Mouse (Mus musculus) liver, adult 2 months (tissue): ENCODE measurements around the gene Slc25a22. TPM values are rescaled to one million over a fixed set of nuclear protein-coding genes. Genes with fewer than 3 reads are reported as not detected.

Experiments used
- DNase-seq: peaks from one replicate; pipeline ENCODE4 v3.0.0-alpha.2; 2011; ENCODE audit warnings: low read depth, low spot score; ENCODE audit errors: extremely low read depth
- H3K27ac ChIP-seq: fragments of 200-500 bp; replicated peaks from 2 replicates; pipeline ENCODE4 v1.5.1; 2012; ENCODE audit warnings: low read depth, mild to moderate bottlenecking, control low read depth, inconsistent platforms, low read length; ENCODE audit not compliant: insufficient read depth
- H3K27me3 ChIP-seq: fragments of 200-500 bp; 2 replicates; pipeline ENCODE4 v1.6.1; 2012; ENCODE audit warnings: mild to moderate bottlenecking, moderate library complexity, low read length, inconsistent platforms; ENCODE audit not compliant: control insufficient read depth, insufficient read depth
- H3K36me3 ChIP-seq: fragments of 200-500 bp; 2 replicates; pipeline ENCODE4 v1.6.1; 2012; ENCODE audit warnings: low read length, inconsistent platforms; ENCODE audit not compliant: control insufficient read depth, insufficient read depth
- H3K4me1 ChIP-seq: fragments of 200-500 bp; 2 replicates; pipeline ENCODE4 v1.6.1; 2011; ENCODE audit warnings: low read length; ENCODE audit not compliant: control insufficient read depth, insufficient read depth
- H3K4me3 ChIP-seq: fragments of 200-500 bp; 2 replicates; pipeline ENCODE4 v1.5.1; 2011; ENCODE audit warnings: low read depth, mild to moderate bottlenecking, control low read depth, low read length, moderate library complexity; ENCODE audit not compliant: insufficient read depth
- H3K79me2 ChIP-seq: fragments of 200-500 bp; 2 replicates; pipeline ENCODE4 v1.6.1; 2012; ENCODE audit warnings: inconsistent platforms, mild to moderate bottlenecking, low read length, moderate library complexity; ENCODE audit not compliant: control insufficient read depth, insufficient read depth
- H3K9ac ChIP-seq: fragments of 200-500 bp; 2 replicates; pipeline ENCODE4 v1.6.1; 2012; ENCODE audit warnings: low read depth, mild to moderate bottlenecking, control low read depth, inconsistent platforms, low read length
- CTCF ChIP-seq: fragments of 200-500 bp; IDR thresholded peaks from 2 replicates; pipeline ENCODE4 v1.5.1; 2011; ENCODE audit warnings: low read depth, low read length, control low read depth
- POLR2A ChIP-seq: fragments of 200-500 bp; IDR thresholded peaks from 2 replicates; pipeline ENCODE4 v1.6.1; 2011; ENCODE audit warnings: low read length, control low read depth; ENCODE audit not compliant: insufficient read depth; ENCODE audit errors: extremely low read depth
- WGBS: fragments of 180-500 bp; shearing (Covaris S2); methylation state at CpG from one replicate; pipeline ENCODE4 v1.1.7; 2018; 5-methylcytosine and 5-hydroxymethylcytosine counted together
- polyA plus RNA-seq: library from polyadenylated mRNA; depleted of rRNA; stranded (reverse); fragments of >200 nt; gene quantifications from 2 replicates; pipeline ENCODE4 v1.2.3, GENCODE M21; 2012
- total RNA-seq: library from RNA; depleted of rRNA; stranded (reverse); fragments of >200 nt; gene quantifications from 2 replicates; pipeline ENCODE4 v1.2.3, GENCODE M21; 2014

The Slc25a22 gene
- total and polyA plus RNA-seq, 2 experiments, result 26.1 to 345 TPM

DNA sequence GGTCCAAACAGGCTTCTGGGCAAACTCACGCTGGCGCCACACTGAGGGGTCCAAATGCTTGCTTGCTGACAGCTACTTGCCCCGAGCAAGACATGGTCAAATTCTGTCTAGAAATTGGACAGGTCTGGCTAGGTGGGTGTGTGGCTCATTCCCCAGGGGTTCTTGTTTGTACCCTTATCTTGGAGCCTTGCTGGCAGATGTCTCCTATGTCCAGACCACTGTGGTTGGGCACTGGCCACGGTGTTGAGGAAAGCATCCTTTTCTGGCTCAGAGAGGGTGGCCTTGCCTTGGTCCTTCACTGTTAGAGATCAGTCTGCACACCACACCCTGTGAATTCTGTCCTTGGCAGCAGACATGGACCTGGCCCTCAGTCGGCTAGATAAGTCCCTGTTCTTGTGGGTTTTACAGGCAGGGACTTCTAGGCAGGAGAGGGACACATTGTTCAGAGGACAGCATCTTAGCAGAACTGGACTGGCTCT is 40.6 kb upstream of the Slc25a22 start:
- Histone ChIP-seq H3K79me2 (peaks cover 39% of the 10 kb centered on the region), H3K4me1 (peaks cover 30% of the 10 kb centered on the region), H3K36me3 (no peaks in the 10 kb centered on the region), H3K9ac (0 out of 2 replicates have a peak overlapping the region, but pooled peaks have one; percentile 6), H3K4me3 (no peak overlapping the region), H3K27ac (0 out of 2 replicates have a peak overlapping the region, but pooled peaks have one; percentile 92), H3K27me3 (no peaks in the 10 kb centered on the region)
- TF ChIP-seq CTCF (no peak), POLR2A (no peak)
- no peak for DNase-seq
- WGBS, result 55% methylated on average over 5 of the region's 5 CpGs

GRCm38 (mm10) chr7:141477578-141478269 is 40.0 kb upstream of the Slc25a22 start:
- Histone ChIP-seq H3K27ac (peak overlapping the region; percentile 92), H3K4me1 (peaks cover 31% of the 10 kb centered on the region), H3K27me3 (no peaks in the 10 kb centered on the region), H3K9ac (peak overlapping the region; percentile 39), H3K79me2 (peaks cover 37% of the 10 kb centered on the region), H3K4me3 (no peak overlapping the region), H3K36me3 (no peaks in the 10 kb centered on the region)
- WGBS, result 30% methylated on average over 4 of the region's 4 CpGs
- no peak for DNase-seq
- TF ChIP-seq CTCF (no peak), POLR2A (no peak)

DNA sequence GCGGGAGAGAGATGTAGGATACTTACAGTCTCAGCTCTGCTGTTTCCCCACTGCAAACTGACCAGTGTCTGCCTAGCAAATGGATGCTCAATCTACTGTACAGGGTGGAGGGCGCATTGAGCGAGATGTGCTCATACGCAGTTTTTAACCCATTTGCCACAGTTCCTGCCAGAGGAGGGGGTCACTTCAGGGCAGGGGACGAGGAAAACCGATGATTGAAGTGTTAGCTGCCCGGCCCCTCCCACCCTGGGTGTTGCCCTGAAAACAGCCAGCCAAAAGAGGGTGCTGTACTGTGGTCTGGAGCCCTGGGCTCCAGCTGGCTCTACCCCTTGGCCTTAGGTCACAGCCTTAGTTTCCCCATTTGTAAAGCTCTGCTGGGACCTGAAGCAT is 39.3 kb upstream of the Slc25a22 start:
- peak overlapping the region; percentile 39 for H3K9ac ChIP-seq
- H3K79me2 ChIP-seq, result peaks cover 30% of the 10 kb centered on the region
- peak overlapping the region; percentile 92 for H3K27ac ChIP-seq
- H3K36me3 ChIP-seq, result peaks cover 3% of the 10 kb centered on the region; the same call in 1 of the 2 replicates
- under 1% methylated on average over 7 of the region's 7 CpGs for WGBS
- H3K4me1 ChIP-seq, result peaks cover 31% of the 10 kb centered on the region
- no peak for DNase-seq
- no peak for TF ChIP-seq CTCF
- no peak for TF ChIP-seq POLR2A
- H3K27me3 ChIP-seq, result no peaks in the 10 kb centered on the region
- peak overlapping the region; percentile 83 for H3K4me3 ChIP-seq

DNA sequence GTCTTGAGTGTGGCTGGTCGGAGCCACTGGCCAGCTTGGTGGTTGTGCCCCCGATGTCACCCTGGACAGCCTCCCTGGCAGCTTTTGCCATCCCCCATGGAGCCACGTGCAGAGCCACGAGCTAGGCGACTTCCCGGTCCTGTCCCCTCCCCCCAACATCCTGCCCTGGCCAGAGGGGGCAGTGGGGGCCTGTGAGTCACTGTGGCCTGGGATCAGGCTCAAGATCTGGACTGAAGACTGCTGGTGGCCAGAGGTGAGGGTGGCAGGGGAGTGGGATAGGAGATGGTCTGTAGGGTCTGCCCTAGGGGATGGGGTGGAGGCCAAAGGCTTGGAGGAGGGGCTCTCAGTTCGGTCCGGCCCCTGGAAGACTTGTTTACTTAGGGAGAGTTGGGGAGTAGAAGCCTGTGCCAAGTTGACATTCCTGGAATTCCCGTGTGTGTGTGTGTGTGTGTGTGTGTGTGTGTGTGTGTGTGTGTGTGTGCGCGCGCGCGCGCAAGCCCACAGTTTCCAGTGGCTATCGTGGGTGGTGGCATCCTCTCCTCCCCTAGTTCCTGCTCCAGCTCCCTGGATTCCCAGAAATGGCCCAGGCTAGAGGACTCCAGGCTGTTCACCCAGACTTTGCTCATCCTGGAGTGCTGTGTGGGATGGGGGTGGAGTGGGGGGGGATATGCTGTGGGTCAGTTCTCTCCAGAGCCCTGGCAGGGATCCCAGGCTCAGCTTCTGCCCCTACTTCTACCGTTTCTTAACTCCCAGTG is 38.7 kb upstream of the Slc25a22 start:
- TF ChIP-seq POLR2A, result peak; percentile 62
- TF ChIP-seq CTCF, result peak; percentile 24; the same call in 1 of the 2 replicates
- Histone ChIP-seq H3K27ac (peak overlapping the region; percentile 92), H3K27me3 (no peaks in the 10 kb centered on the region), H3K9ac (peak overlapping the region; percentile 92), H3K4me3 (peak overlapping the region; percentile 83), H3K36me3 (peaks cover 4% of the 10 kb centered on the region; the same call in 1 of the 2 replicates), H3K79me2 (peaks cover 26% of the 10 kb centered on the region; the same call in 1 of the 2 replicates), H3K4me1 (peaks cover 28% of the 10 kb centered on the region)
- peak; percentile 91 for DNase-seq
- 0% methylated on average over 17 of the region's 17 CpGs for WGBS

DNA sequence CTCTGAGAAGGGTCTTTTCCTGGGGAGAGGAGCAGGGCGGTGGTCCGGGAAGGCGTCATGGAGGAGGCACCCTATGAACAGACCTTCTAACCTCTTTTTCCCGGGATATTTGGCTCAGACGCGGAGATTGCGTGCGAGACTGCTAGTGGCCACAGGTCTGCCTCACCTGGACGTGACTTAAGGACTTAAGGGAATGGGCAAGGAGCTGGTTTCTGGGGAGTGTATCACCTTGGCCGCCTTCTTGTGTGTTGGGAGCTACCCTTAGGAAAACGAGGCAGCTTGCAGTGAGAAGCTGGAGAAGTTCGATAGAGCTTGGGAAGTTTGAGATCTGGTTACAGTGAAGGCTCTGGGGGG is 38.1 kb upstream of the Slc25a22 start:
- peak; percentile 45 for DNase-seq
- Histone ChIP-seq H3K79me2 (peaks cover 21% of the 10 kb centered on the region; the same call in 1 of the 2 replicates), H3K4me1 (peaks cover 22% of the 10 kb centered on the region), H3K27ac (peak overlapping the region; percentile 92), H3K27me3 (no peaks in the 10 kb centered on the region), H3K4me3 (peak overlapping the region; percentile 83), H3K9ac (peak overlapping the region; percentile 92), H3K36me3 (peaks cover 6% of the 10 kb centered on the region; the same call in 1 of the 2 replicates)
- TF ChIP-seq POLR2A, result no peak
- TF ChIP-seq CTCF, result no peak
- WGBS, result under 1% methylated on average over 12 of the region's 12 CpGs
